Mouse (Mus musculus): ENCODE measurements at regions not wholly inside any gene's neighbourhood (a gene's known extent, or its start where the extent isn't known, plus 50 kb on each side); places are given as distances from the start of the nearest gene placed in this dataset.

DNA sequence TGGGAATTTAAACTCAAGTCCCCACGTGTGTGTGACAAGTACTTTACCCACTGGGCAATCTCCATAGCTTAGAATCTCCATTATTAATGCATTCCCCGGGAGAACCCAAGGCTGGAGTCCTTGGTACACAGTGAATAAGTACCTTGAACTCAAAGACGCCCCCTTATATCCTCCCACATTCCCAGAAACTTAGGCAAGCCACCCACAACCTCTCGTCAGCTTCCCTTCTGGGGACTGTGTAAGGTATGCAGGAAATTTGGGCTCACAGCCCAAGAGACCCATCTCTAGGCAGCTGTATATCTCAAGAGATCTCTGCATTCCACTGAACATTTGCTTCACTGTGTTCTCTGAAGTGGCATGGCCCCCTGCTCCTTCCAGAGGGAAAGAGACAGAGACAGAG lies 288.3 kb downstream of the Sox9 start:
- TF ChIP-seq POLR2A (IDR thresholded peaks at IDR 0.05; ENCODE audit: insufficient read length, low read depth) (no peak), MYOD1 (IDR thresholded peaks at IDR 0.05; ENCODE audit: control insufficient read depth in 1 of 3, insufficient read length in 2 of 3, low read depth in 2 of 3) (no peak), TCF12 (IDR thresholded peaks at IDR 0.05; ENCODE audit: insufficient read depth, poor library complexity, severe bottlenecking) (no peak)

Data from myocyte (in vitro differentiated cells).